Mouse (Mus musculus): ENCODE measurements at regions not wholly inside any gene's neighbourhood (a gene's known extent, or its start where the extent isn't known, plus 50 kb on each side); places are given as distances from the start of the nearest gene placed in this dataset.
"Not testable (repeated sequence)": the region's sequence is repeated elsewhere in the genome, so short reads cannot be mapped to it uniquely, and the experiment has no call there.

GRCm38 (mm10) chr7:39729723-39730122, 212.2 kb downstream of the Zfp619 start:
- Histone ChIP-seq H3K27ac (replicated peaks) (no peak overlapping the region), H3K4me2 (no peak overlapping the region), H3K27me3 (replicated peaks) (no peaks in the 10 kb centered on the region), H3K9me3 (no peaks in the 10 kb centered on the region), H3K9ac (no peak overlapping the region), H3K36me3 (no peaks in the 10 kb centered on the region), H3K4me1 (no peaks in the 10 kb centered on the region), H3K4me3 (no peak overlapping the region)
- WGBS = 54% methylated on average over 3 of the region's 3 CpGs
- ATAC-seq (ENCODE audit: extremely low read depth, insufficient number of reproducible peaks, low FRiP score, low TSS enrichment) = no peak

- H3K9me3 ChIP-seq = no peaks in the 10 kb centered on the region
- no peaks in the 10 kb centered on the region for H3K36me3 ChIP-seq
- no peaks in the 10 kb centered on the region for H3K4me1 ChIP-seq
- no peak overlapping the region for H3K4me2 ChIP-seq
- no peak for ATAC-seq (ENCODE audit: extremely low read depth, insufficient number of reproducible peaks, low FRiP score, low TSS enrichment)
- H3K4me3 ChIP-seq = no peak overlapping the region
- WGBS = 52% methylated on average over 1 of the region's 1 CpGs
- no peak overlapping the region for H3K27ac ChIP-seq (replicated peaks)
- H3K27me3 ChIP-seq (replicated peaks) = no peaks in the 10 kb centered on the region
- no peak overlapping the region for H3K9ac ChIP-seq
Measured at GRCm38 (mm10) chr7:39732790-39733189, 215.2 kb downstream of the Zfp619 start.

DNA sequence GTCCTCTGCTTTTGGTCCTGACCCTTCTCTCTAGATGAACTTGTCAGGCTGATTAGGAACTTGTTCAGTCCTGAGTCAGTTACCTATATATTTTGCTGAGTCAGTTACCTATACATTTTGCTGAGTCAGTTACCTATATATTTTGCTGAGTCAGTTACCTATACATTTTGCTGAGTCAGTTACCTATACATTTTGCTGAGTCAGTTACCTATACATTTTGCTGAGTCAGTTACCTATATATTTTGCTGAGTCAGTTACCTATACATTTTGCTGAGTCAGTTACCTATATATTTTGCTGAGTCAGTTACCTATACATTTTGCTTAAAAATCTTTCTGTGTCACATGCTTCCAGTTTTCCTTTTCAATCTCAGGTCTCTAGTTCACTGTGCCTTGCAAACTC, 230.8 kb downstream of the Zfp619 start:
- not testable (repeated sequence) for H3K4me3 ChIP-seq, H3K9me3 ChIP-seq, H3K9ac ChIP-seq

GRCm38 (mm10) chr7:39750448-39750847, 232.9 kb downstream of the Zfp619 start:
- 73% methylated on average over 7 of the region's 7 CpGs for WGBS
- H3K36me3 ChIP-seq = no peaks in the 10 kb centered on the region

More for the DNA sequence above, 230.8 kb downstream of the Zfp619 start:
- H3K36me3 ChIP-seq; H3K27ac ChIP-seq (replicated peaks); ATAC-seq (ENCODE audit: extremely low read depth, insufficient number of reproducible peaks, low FRiP score, low TSS enrichment); H3K4me1 ChIP-seq; H3K27me3 ChIP-seq (replicated peaks); H3K4me2 ChIP-seq: not testable (repeated sequence)

GRCm38 (mm10) chr7:39764366-39764765, 246.8 kb downstream of the Zfp619 start:
- Histone ChIP-seq H3K4me3 (no peak overlapping the region), H3K36me3 (no peaks in the 10 kb centered on the region), H3K27me3 (replicated peaks) (no peaks in the 10 kb centered on the region), H3K9me3 (no peaks in the 10 kb centered on the region), H3K4me2 (no peak overlapping the region), H3K4me1 (no peaks in the 10 kb centered on the region), H3K27ac (replicated peaks) (no peak overlapping the region), H3K9ac (no peak overlapping the region)
- ATAC-seq (ENCODE audit: extremely low read depth, insufficient number of reproducible peaks, low FRiP score, low TSS enrichment) = no peak
- 70% methylated on average over 2 of the region's 2 CpGs for WGBS

More at GRCm38 (mm10) chr7:39750448-39750847, 232.9 kb downstream of the Zfp619 start:
- no peak overlapping the region for H3K9ac ChIP-seq
- no peaks in the 10 kb centered on the region for H3K4me1 ChIP-seq
- H3K27me3 ChIP-seq (replicated peaks) = no peaks in the 10 kb centered on the region
- peaks cover 4% of the 10 kb centered on the region; the same call in 1 of the 2 replicates for H3K9me3 ChIP-seq
- H3K27ac ChIP-seq (replicated peaks) = no peak overlapping the region
- no peak overlapping the region for H3K4me3 ChIP-seq
- H3K4me2 ChIP-seq = no peak overlapping the region
- ATAC-seq (ENCODE audit: extremely low read depth, insufficient number of reproducible peaks, low FRiP score, low TSS enrichment) = no peak

DNA sequence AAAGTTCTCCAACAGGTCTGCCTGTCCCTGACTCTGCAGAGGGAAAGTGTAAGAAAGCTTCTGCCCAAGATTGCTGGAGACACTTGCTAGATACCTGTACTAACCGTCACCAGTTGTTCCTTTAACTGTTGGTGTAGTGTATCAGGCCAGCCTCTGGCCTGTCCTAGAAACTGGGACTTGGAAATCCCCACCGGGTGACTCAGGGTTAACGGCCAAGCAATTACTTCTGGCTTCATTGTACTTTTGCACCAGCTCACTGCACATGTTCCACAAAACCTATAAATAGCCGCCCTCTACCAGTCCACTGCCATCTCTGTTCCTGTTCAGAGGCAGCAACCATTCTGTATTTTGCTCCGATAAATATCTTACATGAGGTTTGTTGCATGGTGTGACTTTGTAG, 247.5 kb downstream of the Zfp619 start:
- Histone ChIP-seq H3K27me3 (replicated peaks) (no peaks in the 10 kb centered on the region), H3K4me2 (no peak overlapping the region), H3K9me3 (no peaks in the 10 kb centered on the region), H3K27ac (replicated peaks) (no peak overlapping the region), H3K36me3 (no peaks in the 10 kb centered on the region), H3K9ac (no peak overlapping the region), H3K4me3 (no peak overlapping the region), H3K4me1 (no peaks in the 10 kb centered on the region)
- 63% methylated on average over 5 of the region's 5 CpGs for WGBS
- ATAC-seq (ENCODE audit: extremely low read depth, insufficient number of reproducible peaks, low FRiP score, low TSS enrichment) = no peak

DNA sequence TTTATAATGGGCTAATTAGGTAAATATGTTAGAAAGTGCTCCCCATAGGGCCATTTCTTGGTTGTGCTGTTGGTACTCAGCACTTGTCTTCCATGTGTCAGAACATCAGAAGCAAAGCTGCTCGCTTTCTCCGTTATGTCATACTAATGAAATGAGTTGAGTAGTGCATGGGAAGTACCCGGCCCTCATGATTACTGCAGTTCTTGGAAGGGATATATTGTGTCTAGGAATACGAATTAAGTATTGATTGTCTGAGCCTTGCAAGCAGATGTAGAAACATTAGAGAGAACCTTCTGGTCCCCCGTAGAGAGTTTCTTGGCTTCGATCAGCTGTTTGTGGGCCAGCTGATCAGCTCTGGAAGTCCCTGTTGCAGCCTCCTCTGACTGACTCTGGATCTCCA, 255.7 kb downstream of the Zfp619 start:
- no peak overlapping the region for H3K9ac ChIP-seq
- no peaks in the 10 kb centered on the region for H3K27me3 ChIP-seq (replicated peaks)
- H3K27ac ChIP-seq (replicated peaks) = no peak overlapping the region
- no peaks in the 10 kb centered on the region for H3K4me1 ChIP-seq
- ATAC-seq (ENCODE audit: extremely low read depth, insufficient number of reproducible peaks, low FRiP score, low TSS enrichment) = no peak
- WGBS = 79% methylated on average over 6 of the region's 6 CpGs
- no peaks in the 10 kb centered on the region for H3K36me3 ChIP-seq
- no peaks in the 10 kb centered on the region for H3K9me3 ChIP-seq
- no peak overlapping the region for H3K4me3 ChIP-seq
- H3K4me2 ChIP-seq = no peak overlapping the region

DNA sequence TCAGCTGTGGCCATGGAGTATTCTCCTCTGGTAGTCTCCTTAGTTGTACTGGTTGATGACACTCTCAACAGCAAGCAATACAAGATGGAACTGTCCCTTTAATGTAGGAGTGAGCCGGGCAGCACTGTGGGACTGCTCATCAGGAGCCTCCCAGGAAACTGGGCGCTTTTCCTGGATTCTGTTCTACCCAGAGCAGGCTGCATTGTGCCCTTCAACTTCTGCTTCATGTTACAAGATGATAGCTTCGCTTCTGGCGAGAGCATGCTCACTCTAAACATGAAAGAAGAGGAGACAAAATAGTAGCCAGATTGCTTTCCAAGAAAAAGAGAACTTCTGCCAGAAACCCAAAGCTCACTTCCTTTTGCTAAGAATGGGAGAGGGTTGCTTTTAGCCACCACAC, 271.8 kb downstream of the Zfp619 start:
- ATAC-seq (ENCODE audit: extremely low read depth, insufficient number of reproducible peaks, low FRiP score, low TSS enrichment) = no peak
- Histone ChIP-seq H3K27ac (replicated peaks) (no peak overlapping the region), H3K27me3 (replicated peaks) (no peaks in the 10 kb centered on the region), H3K4me1 (no peaks in the 10 kb centered on the region), H3K4me2 (no peak overlapping the region), H3K36me3 (no peaks in the 10 kb centered on the region), H3K9ac (no peak overlapping the region), H3K4me3 (no peak overlapping the region), H3K9me3 (no peaks in the 10 kb centered on the region)
- 52% methylated on average over 4 of the region's 4 CpGs for WGBS

GRCm38 (mm10) chr7:39789880-39790279, 272.3 kb downstream of the Zfp619 start:
- Histone ChIP-seq H3K4me3 (no peak overlapping the region), H3K27me3 (replicated peaks) (no peaks in the 10 kb centered on the region), H3K9ac (no peak overlapping the region), H3K4me2 (no peak overlapping the region), H3K27ac (replicated peaks) (no peak overlapping the region), H3K36me3 (no peaks in the 10 kb centered on the region), H3K4me1 (no peaks in the 10 kb centered on the region), H3K9me3 (no peaks in the 10 kb centered on the region)
- WGBS = 71% methylated on average over 4 of the region's 4 CpGs
- no peak for ATAC-seq (ENCODE audit: extremely low read depth, insufficient number of reproducible peaks, low FRiP score, low TSS enrichment)

GRCm38 (mm10) chr7:39794751-39795150, 277.2 kb downstream of the Zfp619 start:
- no peaks in the 10 kb centered on the region for H3K36me3 ChIP-seq
- no peak overlapping the region for H3K27ac ChIP-seq (replicated peaks)
- WGBS = 72% methylated on average over 3 of the region's 3 CpGs
- no peak overlapping the region for H3K9ac ChIP-seq
- H3K27me3 ChIP-seq (replicated peaks) = no peaks in the 10 kb centered on the region
- no peak for ATAC-seq (ENCODE audit: extremely low read depth, insufficient number of reproducible peaks, low FRiP score, low TSS enrichment)
- no peaks in the 10 kb centered on the region for H3K4me1 ChIP-seq
- H3K4me2 ChIP-seq = no peak overlapping the region
- H3K4me3 ChIP-seq = no peak overlapping the region
- H3K9me3 ChIP-seq = no peaks in the 10 kb centered on the region

DNA sequence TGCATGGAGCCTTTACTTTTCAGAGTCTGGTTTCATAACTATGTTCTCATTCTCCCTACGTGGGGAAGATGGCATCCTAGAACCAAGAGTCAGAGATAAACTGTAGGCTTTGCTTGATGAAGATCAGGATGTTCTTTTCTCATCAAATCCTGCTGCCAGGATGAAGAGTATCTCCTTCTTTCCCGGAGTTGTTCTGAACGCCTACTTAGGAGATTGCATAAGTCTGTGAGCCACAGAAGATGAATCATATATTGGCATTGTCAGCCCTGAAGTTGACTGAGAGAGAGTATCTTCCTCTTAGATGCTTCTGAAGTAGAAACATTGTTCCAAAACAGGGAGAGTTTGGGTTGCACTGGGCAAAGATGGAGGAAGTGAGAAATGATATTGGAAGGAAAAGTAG, 286.7 kb downstream of the Zfp619 start:
- Histone ChIP-seq H3K9me3 (no peaks in the 10 kb centered on the region), H3K36me3 (no peaks in the 10 kb centered on the region), H3K27me3 (replicated peaks) (no peaks in the 10 kb centered on the region), H3K4me3 (no peak overlapping the region), H3K4me2 (no peak overlapping the region), H3K9ac (no peak overlapping the region), H3K4me1 (no peaks in the 10 kb centered on the region), H3K27ac (replicated peaks) (no peak overlapping the region)
- WGBS = 61% methylated on average over 3 of the region's 3 CpGs
- no peak for ATAC-seq (ENCODE audit: extremely low read depth, insufficient number of reproducible peaks, low FRiP score, low TSS enrichment)

GRCm38 (mm10) chr7:39818036-39818435, 300.5 kb downstream of the Zfp619 start:
- Histone ChIP-seq H3K9ac (no peak overlapping the region), H3K27ac (replicated peaks) (no peak overlapping the region), H3K27me3 (replicated peaks) (no peaks in the 10 kb centered on the region), H3K4me1 (no peaks in the 10 kb centered on the region), H3K9me3 (no peaks in the 10 kb centered on the region; the same call in 1 of the 2 replicates), H3K4me2 (no peak overlapping the region), H3K4me3 (no peak overlapping the region), H3K36me3 (no peaks in the 10 kb centered on the region)
- WGBS = 56% methylated on average over 3 of the region's 3 CpGs
- ATAC-seq (ENCODE audit: extremely low read depth, insufficient number of reproducible peaks, low FRiP score, low TSS enrichment) = no peak
